Mouse (Mus musculus) hindbrain, embryonic 13.5 days (tissue): ENCODE measurements around the gene Hormad1. TPM values are rescaled to one million over a fixed set of nuclear protein-coding genes. Genes with fewer than 3 reads are reported as not detected.

Experiments used
- ATAC-seq: fragments of 200-750 bp; cut with Nextera tagmentation; 2 replicates; pipeline ENCODE4 v1.8.0; 2017; ENCODE audit warnings: moderate TSS enrichment; ENCODE audit not compliant: low FRiP score
- H3K27ac ChIP-seq: fragments of 300-500 bp; sonication (generic); 2 replicates; pipeline ENCODE4 v1.5.1; 2015; ENCODE audit warnings: inconsistent platforms, mild to moderate bottlenecking, moderate library complexity
- H3K27me3 ChIP-seq: fragments of 300-500 bp; sonication (generic); 2 replicates; pipeline ENCODE4 v1.6.1; 2015; ENCODE audit warnings: mild to moderate bottlenecking, inconsistent platforms
- H3K36me3 ChIP-seq: fragments of 300-500 bp; sonication (generic); 2 replicates; pipeline ENCODE4 v1.6.1; 2015; ENCODE audit warnings: mild to moderate bottlenecking, inconsistent platforms
- H3K4me1 ChIP-seq: fragments of 300-500 bp; sonication (generic); replicated peaks from 2 replicates; pipeline ENCODE4 v1.6.1; 2015; ENCODE audit warnings: inconsistent platforms
- H3K4me2 ChIP-seq: fragments of 300-500 bp; sonication (generic); 2 replicates; pipeline ENCODE4 v1.6.1; 2015; ENCODE audit warnings: inconsistent platforms, mild to moderate bottlenecking, moderate library complexity
- H3K4me3 ChIP-seq: fragments of 300-500 bp; sonication (generic); 2 replicates; pipeline ENCODE4 v1.5.1; 2015; ENCODE audit warnings: mild to moderate bottlenecking, inconsistent platforms
- H3K9ac ChIP-seq: fragments of 300-500 bp; sonication (generic); 2 replicates; pipeline ENCODE4 v1.6.1; 2015; ENCODE audit warnings: mild to moderate bottlenecking, inconsistent platforms
- H3K9me3 ChIP-seq: fragments of 300-500 bp; sonication (generic); 2 replicates; pipeline ENCODE4 v1.6.1; 2016; ENCODE audit warnings: inconsistent platforms
- WGBS: fragments of 180-500 bp; shearing (Covaris S2); methylation state at CpG from one replicate; pipeline ENCODE4 v1.1.7; 2015; 5-methylcytosine and 5-hydroxymethylcytosine counted together
- polyA plus RNA-seq: library from polyadenylated mRNA; unstranded; fragments of >200 nt; fragmentation: Nextera tagmentation; extraction: Ambion mirVana; gene quantifications from 2 replicates; pipeline ENCODE4 v1.2.1, GENCODE M21; 2015

The Hormad1 gene
- polyA plus RNA-seq, 1 experiment from 2014 or later: not detected

DNA sequence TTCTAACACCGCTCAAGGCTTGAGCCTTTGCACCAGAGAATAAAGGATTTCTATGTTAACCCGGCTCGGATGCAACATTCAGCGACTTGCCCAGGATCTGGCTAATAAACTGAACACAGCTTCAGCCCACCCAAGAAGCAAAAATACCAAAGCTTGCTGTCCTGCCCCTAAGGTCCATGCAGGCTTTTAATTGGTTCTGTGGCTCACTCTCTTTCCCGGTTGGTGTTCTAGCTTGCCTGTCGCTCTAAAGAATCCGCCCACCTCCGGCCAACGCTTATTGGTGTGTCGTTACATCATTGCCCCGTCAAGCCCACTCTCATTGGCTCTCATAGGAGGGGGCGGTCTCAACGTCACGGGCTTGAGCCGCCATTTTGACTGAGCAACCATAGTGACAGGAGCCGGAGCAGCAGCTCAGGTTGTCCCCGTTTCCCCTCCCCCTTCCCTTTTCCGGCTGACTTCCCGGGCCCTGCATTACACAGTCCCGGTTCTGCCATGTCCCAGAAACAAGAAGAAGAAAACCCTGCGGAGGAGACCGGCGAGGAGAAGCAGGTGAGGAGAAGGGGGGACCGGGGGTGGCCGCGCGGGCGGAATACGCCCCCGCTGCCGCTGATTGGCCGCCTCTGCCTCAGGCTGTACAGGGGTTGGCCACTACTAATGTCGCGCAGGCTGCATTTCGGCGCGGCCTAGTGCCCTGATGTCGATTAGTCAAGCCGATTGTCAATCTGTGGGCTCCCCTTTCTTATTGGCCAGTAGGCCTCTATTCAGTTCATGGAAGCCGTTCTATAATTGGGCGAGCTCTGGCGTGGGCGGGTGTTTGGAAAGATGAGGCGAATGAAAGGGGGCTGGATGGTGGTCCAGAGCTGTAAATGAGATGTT is 65.4 kb downstream of the Hormad1 start, which contains the start of gene Ensa:
Ensa (plus strand) TSS at position 366 of the 876 bp plus-strand sequence.
- Histone ChIP-seq H3K9ac (peak within 1 kb of the TSS; percentile 79), H3K9me3 (no peaks in the 10 kb centered on the region), H3K4me1 (peaks cover 40% of the 10 kb centered on the region), H3K36me3 (peaks cover 41% of the 10 kb centered on the region), H3K27me3 (no peaks in the 10 kb centered on the region), H3K4me2 (peak within 1 kb of the TSS; percentile 79), H3K4me3 (peak within 1 kb of the TSS; percentile 61), H3K27ac (peak within 1 kb of the TSS; percentile 94)
- peak; percentile 99 for ATAC-seq
- WGBS: under 1% methylated on average over 44 of the region's 44 CpGs

DNA sequence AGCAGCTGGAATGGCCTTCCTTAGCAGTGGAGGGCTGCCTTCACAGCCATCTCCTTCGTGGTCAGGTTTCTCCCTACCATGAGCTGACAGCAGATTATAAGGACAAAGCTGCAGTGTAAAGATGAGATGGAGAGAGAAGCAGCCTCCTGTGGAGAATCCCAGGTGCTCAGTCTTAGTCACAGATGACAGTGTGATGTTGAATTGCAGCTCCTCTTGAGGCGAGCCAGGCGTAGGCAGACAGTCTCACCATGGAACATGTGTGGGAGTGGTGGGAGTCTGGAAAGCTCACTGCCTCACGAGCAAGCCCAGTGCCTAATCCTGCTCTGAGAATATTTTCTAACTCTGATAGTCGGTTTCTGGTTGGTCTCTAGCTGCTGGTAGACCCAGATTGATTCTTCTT is 68.3 kb downstream of the Hormad1 start:
- WGBS: 89% methylated on average over 5 of the region's 5 CpGs
- Histone ChIP-seq H3K27ac (no peak overlapping the region), H3K9me3 (no peaks in the 10 kb centered on the region), H3K36me3 (peaks cover 61% of the 10 kb centered on the region), H3K27me3 (no peaks in the 10 kb centered on the region), H3K4me2 (no peak overlapping the region), H3K4me3 (no peak overlapping the region), H3K4me1 (peaks cover 40% of the 10 kb centered on the region), H3K9ac (no peak overlapping the region)
- no peak for ATAC-seq

DNA sequence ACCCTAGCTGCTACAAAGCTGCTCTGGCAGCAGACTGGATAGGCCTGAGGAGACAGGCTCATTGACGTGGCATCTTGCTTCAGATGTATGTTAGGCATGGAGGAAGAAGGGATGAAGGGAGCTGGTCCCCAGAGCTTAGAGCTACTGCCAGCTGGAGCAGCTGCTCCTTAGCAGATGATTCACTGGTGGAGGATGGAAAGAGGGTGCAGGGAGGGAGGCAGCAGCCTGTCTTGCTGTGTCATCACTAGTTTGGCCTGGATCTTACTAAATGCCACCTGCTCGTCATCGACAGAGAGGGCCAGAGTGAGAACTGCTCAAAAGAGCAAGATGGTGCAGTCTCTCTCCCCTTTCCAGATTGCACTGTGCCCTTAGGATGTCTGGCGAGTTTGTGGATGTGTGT is 70.3 kb downstream of the Hormad1 start:
- Histone ChIP-seq H3K9ac (0 out of 2 replicates have a peak overlapping the region, but pooled peaks have one; percentile 29), H3K27me3 (no peaks in the 10 kb centered on the region), H3K4me2 (no peak overlapping the region), H3K27ac (no peak overlapping the region), H3K4me1 (peaks cover 32% of the 10 kb centered on the region), H3K36me3 (peaks cover 79% of the 10 kb centered on the region), H3K9me3 (no peaks in the 10 kb centered on the region), H3K4me3 (no peak overlapping the region)
- no peak for ATAC-seq
- WGBS: 83% methylated on average over 4 of the region's 4 CpGs

DNA sequence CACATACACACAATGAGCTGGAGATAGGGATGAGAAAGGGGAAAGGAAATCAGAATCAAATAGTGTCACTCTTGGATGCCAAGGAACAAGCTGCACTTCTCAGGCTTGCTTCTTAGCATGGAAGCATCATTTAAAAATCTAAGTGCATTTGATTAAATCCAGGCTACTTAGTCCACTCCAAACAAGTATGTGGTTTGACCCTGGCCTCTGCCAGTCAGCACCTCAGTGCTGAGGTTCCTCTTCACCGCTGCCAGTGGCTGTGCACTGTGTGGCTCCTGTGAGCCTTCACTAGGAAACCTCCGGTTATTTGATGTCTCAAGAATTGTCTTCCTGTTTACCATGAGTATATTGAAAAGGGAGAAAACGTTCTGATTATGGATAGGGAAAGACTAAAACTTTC is 71.4 kb downstream of the Hormad1 start:
- Histone ChIP-seq H3K9ac (no peak overlapping the region), H3K27ac (no peak overlapping the region), H3K4me2 (no peak overlapping the region), H3K4me1 (peaks cover 28% of the 10 kb centered on the region), H3K36me3 (peaks cover 90% of the 10 kb centered on the region), H3K9me3 (no peaks in the 10 kb centered on the region), H3K4me3 (no peak overlapping the region), H3K27me3 (no peaks in the 10 kb centered on the region)
- 90% methylated on average over 3 of the region's 3 CpGs for WGBS
- ATAC-seq: no peak

DNA sequence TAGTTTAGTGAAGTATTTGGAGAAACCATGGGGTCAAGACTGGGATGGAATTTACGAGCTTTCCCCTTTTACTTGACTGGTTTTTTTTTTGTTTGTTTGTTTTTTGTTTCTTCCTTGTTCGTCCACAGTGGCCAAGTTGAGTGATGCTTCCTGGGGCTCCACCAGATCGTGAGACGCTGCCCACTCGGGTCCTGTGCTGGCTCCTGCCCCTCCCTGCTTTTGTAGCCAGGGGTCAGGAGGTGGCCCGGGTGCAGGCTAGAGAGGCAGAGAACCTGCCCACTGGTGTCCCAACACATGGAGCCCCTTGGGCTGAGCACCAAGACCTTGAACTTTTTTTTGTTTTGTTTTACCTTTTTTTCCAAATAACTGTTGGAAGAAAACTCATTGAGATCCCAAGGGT is 71.8 kb downstream of the Hormad1 start:
- H3K9me3 ChIP-seq: no peaks in the 10 kb centered on the region
- no peaks in the 10 kb centered on the region for H3K27me3 ChIP-seq
- 79% methylated on average over 6 of the region's 6 CpGs for WGBS
- no peak for ATAC-seq
- no peak overlapping the region for H3K27ac ChIP-seq
- H3K4me3 ChIP-seq: no peak overlapping the region
- no peak overlapping the region for H3K9ac ChIP-seq
- peaks cover 94% of the 10 kb centered on the region for H3K36me3 ChIP-seq
- peaks cover 24% of the 10 kb centered on the region for H3K4me1 ChIP-seq
- H3K4me2 ChIP-seq: no peak overlapping the region

DNA sequence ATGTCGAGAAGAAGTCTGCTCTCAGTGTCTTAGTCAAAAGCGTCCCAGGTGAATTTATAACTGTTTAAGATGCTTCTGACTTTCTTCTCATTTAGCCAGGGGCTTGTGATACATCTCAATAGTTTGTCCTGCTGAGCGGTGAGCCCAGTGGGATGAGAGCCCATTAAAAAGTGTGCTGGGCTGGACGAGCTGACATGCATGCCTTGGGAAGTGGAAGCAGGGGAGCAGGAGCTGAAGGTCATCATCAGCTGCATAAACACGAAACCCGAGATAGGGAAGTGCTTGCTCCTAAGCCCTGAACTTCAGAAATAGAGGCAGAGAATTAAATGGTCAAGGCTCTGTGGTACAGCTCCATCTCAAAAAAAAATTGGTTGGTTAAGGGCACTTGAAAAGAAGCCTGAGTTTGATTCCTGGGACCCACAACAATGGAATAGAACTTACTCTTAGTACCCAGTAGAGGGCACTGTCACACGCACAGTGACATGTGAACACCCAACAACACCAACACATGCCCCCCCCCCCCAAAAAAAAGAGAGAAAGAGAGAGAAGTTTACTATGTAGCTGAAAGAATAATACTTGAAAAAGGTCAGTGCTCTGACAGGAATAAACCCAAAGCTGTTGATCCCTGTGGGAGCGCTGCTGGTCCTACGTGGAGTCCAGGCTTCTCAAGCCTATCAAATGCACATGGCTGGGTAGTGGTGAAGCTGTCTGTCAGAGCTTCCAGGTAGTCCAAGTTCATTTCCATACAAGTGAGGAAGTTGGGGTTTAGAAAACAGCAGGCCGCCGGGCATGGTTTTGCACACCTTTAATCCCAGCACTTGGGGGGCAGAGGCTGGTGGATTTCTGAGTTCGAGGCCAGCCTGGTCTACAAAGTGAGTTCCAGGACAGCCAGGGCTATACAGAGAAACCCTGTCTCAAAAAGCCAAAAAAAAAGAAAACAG is 73.4 kb downstream of the Hormad1 start:
- peaks cover 94% of the 10 kb centered on the region for H3K36me3 ChIP-seq
- H3K4me2 ChIP-seq: no peak overlapping the region
- WGBS: 81% methylated on average over 12 of the region's 12 CpGs
- no peak overlapping the region for H3K4me3 ChIP-seq
- H3K9ac ChIP-seq: no peak overlapping the region; the same call in 1 of the 2 replicates
- H3K4me1 ChIP-seq: peaks cover 8% of the 10 kb centered on the region
- peak overlapping the region; percentile 64; the same call in 1 of the 2 replicates for H3K27ac ChIP-seq
- no peaks in the 10 kb centered on the region for H3K9me3 ChIP-seq
- ATAC-seq: no peak
- no peaks in the 10 kb centered on the region for H3K27me3 ChIP-seq

DNA sequence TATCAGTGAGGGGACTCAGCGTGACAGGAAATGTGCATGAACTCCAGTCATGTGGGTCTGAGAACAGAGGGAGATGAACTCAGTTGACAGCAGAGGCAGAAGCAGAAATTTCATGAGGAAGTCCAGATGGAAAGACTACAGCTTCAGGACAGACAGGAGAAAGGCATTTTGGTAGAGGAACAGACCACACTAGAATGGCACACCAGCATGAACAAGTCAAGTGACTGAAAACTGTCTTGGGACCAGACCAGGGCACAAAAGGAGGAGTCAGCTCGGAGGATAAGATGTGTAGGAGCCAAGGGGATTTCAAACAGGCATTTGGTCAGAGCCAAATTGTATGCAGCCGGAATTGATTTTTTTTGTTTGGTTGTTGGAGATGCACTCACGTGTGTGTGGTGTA is 76.2 kb downstream of the Hormad1 start:
- Histone ChIP-seq H3K4me1 (no peaks in the 10 kb centered on the region), H3K27ac (no peak overlapping the region), H3K36me3 (peaks cover 90% of the 10 kb centered on the region), H3K9me3 (no peaks in the 10 kb centered on the region), H3K9ac (no peak overlapping the region; the same call in 1 of the 2 replicates), H3K27me3 (no peaks in the 10 kb centered on the region), H3K4me3 (no peak overlapping the region), H3K4me2 (no peak overlapping the region)
- no peak for ATAC-seq
- WGBS: 82% methylated on average over 4 of the region's 4 CpGs

DNA sequence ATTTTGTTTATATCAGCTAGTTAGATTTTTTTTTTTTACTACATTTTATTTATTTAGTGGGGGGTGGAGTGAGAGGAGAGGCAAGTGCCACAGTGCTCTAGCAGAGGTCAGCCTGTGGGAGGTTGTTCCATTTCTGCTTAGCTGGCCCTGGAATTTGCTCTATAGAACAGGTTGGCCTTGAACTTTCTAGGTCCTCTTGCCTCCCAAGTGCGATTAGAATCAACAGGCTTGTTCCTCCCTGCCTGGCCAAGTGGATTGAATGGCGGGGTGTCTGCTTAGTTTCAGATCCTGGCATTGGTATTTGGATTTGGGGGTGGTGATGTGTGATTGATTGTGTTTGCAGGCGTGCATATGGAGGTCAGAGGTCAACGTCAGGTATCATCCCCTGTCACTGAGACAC is 76.6 kb downstream of the Hormad1 start:
- Histone ChIP-seq H3K4me1 (no peaks in the 10 kb centered on the region), H3K9me3 (no peaks in the 10 kb centered on the region), H3K27ac (no peak overlapping the region), H3K27me3 (no peaks in the 10 kb centered on the region), H3K4me2 (no peak overlapping the region), H3K9ac (no peak overlapping the region), H3K4me3 (no peak overlapping the region), H3K36me3 (peaks cover 88% of the 10 kb centered on the region)
- 84% methylated on average over 4 of the region's 4 CpGs for WGBS
- no peak for ATAC-seq

Other genes with a start within 250 kb of the Hormad1 start
- gene Cers2, start 244.9 kb upstream of the Hormad1 start, polyA plus RNA-seq: 91.8 and 93.7 TPM in 2 replicates
- gene Setdb1, start 202.5 kb upstream of the Hormad1 start, polyA plus RNA-seq: 45.6 and 46.2 TPM in 2 replicates
- gene 4930558C23Rik, start 156.8 kb upstream of the Hormad1 start, polyA plus RNA-seq: not detected in 2 replicates
- 20.0 and 21.0 TPM in 2 replicates for gene Arnt, start 125.3 kb upstream of the Hormad1 start, polyA plus RNA-seq
- gene Ctsk, start 60.4 kb upstream of the Hormad1 start, polyA plus RNA-seq: 10.8 and 15.6 TPM in 2 replicates
- gene Ctss, start 32.9 kb upstream of the Hormad1 start, polyA plus RNA-seq: 15.1 and 16.8 TPM in 2 replicates
- gene Golph3l, start 29.3 kb downstream of the Hormad1 start, polyA plus RNA-seq: 30.6 and 32.6 TPM in 2 replicates
- 106 and 108 TPM in 2 replicates for gene Ensa, start 65.3 kb downstream of the Hormad1 start, polyA plus RNA-seq
- gene Mcl1, start 99.1 kb downstream of the Hormad1 start, polyA plus RNA-seq: 49.3 and 54.2 TPM in 2 replicates
- 0.98 and 1.0 TPM in 2 replicates for gene Adamtsl4, start 128.2 kb downstream of the Hormad1 start, polyA plus RNA-seq
- 12.9 and 13.4 TPM in 2 replicates for gene Ecm1, start 179.9 kb downstream of the Hormad1 start, polyA plus RNA-seq
- 41.0 and 44.9 TPM in 2 replicates for gene Tars2, start 200.5 kb downstream of the Hormad1 start, polyA plus RNA-seq